Mouse (Mus musculus) heart, embryonic 13.5 days (tissue): ENCODE data around the gene Gm18336. TPM values are rescaled to one million over a fixed set of nuclear protein-coding genes. Genes with fewer than 3 reads are reported as not detected.

ENCODE experiments used
- ATAC-seq: fragments of 200-750 bp; cut with Nextera tagmentation; 2 replicates; pipeline ENCODE4 v1.8.0; 2017; ENCODE audit warnings: moderate TSS enrichment; ENCODE audit not compliant: insufficient number of reproducible peaks, low FRiP score, low TSS enrichment; ENCODE audit errors: extremely low read depth
- H3K27ac ChIP-seq: fragments of 300-500 bp; sonication (generic); replicated peaks from 2 replicates; pipeline ENCODE4 v1.5.1; 2015; ENCODE audit warnings: moderate library complexity, mild to moderate bottlenecking, inconsistent platforms
- H3K27me3 ChIP-seq: fragments of 300-500 bp; sonication (generic); replicated peaks from 2 replicates; pipeline ENCODE4 v1.6.1; 2015; ENCODE audit warnings: mild to moderate bottlenecking, inconsistent platforms
- H3K36me3 ChIP-seq: fragments of 300-500 bp; sonication (generic); 2 replicates; pipeline ENCODE4 v1.6.1; 2015; ENCODE audit warnings: mild to moderate bottlenecking, inconsistent platforms
- H3K4me1 ChIP-seq: fragments of 300-500 bp; sonication (generic); 2 replicates; pipeline ENCODE4 v1.6.1; 2015; ENCODE audit warnings: inconsistent platforms
- H3K4me2 ChIP-seq: fragments of 300-500 bp; sonication (generic); 2 replicates; pipeline ENCODE4 v1.6.1; 2015; ENCODE audit warnings: inconsistent platforms, mild to moderate bottlenecking, moderate library complexity
- H3K4me3 ChIP-seq: fragments of 300-500 bp; sonication (generic); 2 replicates; pipeline ENCODE4 v1.5.1; 2015; ENCODE audit warnings: moderate library complexity, mild to moderate bottlenecking, inconsistent platforms
- H3K9ac ChIP-seq: fragments of 300-500 bp; sonication (generic); 2 replicates; pipeline ENCODE4 v1.6.1; 2015; ENCODE audit warnings: inconsistent platforms, mild to moderate bottlenecking, moderate library complexity
- H3K9me3 ChIP-seq: fragments of 300-500 bp; sonication (generic); 2 replicates; pipeline ENCODE4 v1.6.1; 2016; ENCODE audit warnings: inconsistent platforms
- WGBS: fragments of 180-500 bp; shearing (Covaris S2); methylation state at CpG from one replicate; pipeline ENCODE4 v1.1.7; 2015; ENCODE audit warnings: mixed read lengths; 5-methylcytosine and 5-hydroxymethylcytosine counted together
- polyA plus RNA-seq: library from polyadenylated mRNA; unstranded; fragments of >200 nt; fragmentation: Nextera tagmentation; extraction: Ambion mirVana; gene quantifications from 2 replicates; pipeline ENCODE4 v1.2.1, GENCODE M21; 2015

Gene Gm18336
- polyA plus RNA-seq, 1 experiment from 2014 or later = not detected

DNA sequence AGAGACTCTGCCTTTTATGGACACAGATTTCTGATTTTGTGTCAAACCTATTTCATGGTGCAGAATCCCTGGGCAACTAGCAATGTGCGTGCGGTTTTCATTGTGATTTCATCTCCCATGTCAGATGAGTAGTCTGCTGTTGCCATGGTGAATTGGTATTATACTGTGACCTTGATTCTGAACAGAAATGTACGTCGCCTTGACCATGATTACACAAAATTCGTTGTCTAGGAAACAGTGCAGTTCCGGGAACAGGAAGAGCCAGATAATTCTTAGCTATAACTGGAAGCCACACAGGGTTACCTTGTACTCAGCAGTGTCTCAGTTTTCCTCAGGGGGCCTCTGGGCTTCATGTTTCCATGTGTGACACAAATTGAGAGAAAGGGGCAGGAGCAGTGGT is 14.1 kb downstream of the Gm18336 start:
- no peak overlapping the region for H3K9ac ChIP-seq
- no peak for ATAC-seq
- 65% methylated on average over 6 of the region's 6 CpGs for WGBS
- H3K27ac ChIP-seq = no peak overlapping the region
- H3K4me1 ChIP-seq = no peaks in the 10 kb centered on the region
- peaks cover 11% of the 10 kb centered on the region for H3K27me3 ChIP-seq
- H3K4me2 ChIP-seq = no peak overlapping the region
- H3K36me3 ChIP-seq = no peaks in the 10 kb centered on the region
- H3K9me3 ChIP-seq = no peaks in the 10 kb centered on the region
- H3K4me3 ChIP-seq = no peak overlapping the region

DNA sequence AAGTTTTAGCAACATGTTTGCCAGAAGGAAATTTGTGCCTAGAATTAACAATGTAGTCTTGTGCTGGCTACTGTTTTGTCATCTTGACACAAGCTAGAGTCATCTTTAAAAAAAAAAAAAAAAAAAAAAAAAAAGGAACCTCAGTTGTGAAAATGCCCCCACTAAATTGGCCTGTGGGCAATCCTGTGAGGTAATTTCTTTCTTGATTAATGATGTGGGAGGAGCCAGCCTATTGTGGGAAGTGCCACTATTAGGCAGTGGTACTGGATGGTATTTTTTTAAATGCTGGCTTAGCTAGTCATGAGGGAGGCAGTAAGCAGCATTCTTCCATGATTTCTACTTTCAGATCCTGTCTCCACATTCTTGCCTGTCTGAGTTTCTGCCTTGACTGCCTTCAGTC is 35.2 kb downstream of the Gm18336 start:
- no peak overlapping the region for H3K9ac ChIP-seq
- no peak overlapping the region for H3K27ac ChIP-seq
- H3K36me3 ChIP-seq = peaks cover 16% of the 10 kb centered on the region
- H3K9me3 ChIP-seq = no peaks in the 10 kb centered on the region
- H3K4me3 ChIP-seq = no peak overlapping the region
- H3K4me1 ChIP-seq = no peaks in the 10 kb centered on the region
- H3K4me2 ChIP-seq = no peak overlapping the region
- no peaks in the 10 kb centered on the region for H3K27me3 ChIP-seq
- no peak for ATAC-seq

DNA sequence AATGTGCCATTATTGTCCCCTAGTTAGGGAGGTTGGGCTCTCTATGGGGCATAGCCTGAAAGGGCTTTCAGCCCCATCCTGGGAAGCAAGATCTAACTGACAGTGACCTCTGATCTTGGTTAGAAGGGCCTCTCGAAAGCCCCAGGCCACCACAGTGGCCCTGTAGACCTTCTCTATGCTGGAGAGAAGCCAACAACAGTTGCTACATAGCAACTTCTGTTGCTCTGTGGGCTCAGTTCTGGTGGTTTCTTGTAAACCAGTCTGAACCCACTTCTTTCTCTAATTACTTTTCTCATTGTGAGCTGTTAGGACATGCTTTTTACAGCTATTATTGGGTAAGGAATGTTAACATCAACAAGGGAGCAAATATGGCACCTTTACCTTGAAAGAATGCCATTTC is 41.8 kb downstream of the Gm18336 start:
- Histone ChIP-seq H3K27ac (no peak overlapping the region), H3K36me3 (peaks cover 70% of the 10 kb centered on the region), H3K4me3 (no peak overlapping the region), H3K9ac (no peak overlapping the region), H3K27me3 (no peaks in the 10 kb centered on the region), H3K9me3 (0 out of 2 replicates have a peak, but pooled peaks cover 4% of the 10 kb centered on the region), H3K4me2 (no peak overlapping the region), H3K4me1 (no peaks in the 10 kb centered on the region)
- WGBS = 68% methylated on average over 1 of the region's 1 CpGs
- ATAC-seq = no peak

DNA sequence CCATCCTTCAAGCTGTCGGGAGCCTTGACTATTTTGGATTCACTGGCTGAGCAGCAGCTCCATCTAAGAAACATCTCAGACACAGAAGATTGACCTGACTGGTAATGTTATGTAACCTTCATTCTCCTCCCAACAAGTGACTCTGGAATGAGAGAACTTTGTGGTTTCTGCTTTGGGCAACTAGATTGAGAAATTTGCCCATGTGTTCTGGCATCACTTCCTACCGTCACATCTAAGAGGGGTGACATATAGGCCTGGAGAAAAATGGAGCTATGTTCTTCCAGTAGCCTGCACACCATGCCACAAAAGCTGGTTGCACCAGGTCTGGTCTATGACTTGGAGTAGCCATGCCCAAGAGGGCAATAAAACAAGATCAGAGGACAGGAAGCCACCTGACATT is 42.4 kb downstream of the Gm18336 start:
- peaks cover 76% of the 10 kb centered on the region for H3K36me3 ChIP-seq
- WGBS = 87% methylated on average over 2 of the region's 2 CpGs
- no peak overlapping the region for H3K9ac ChIP-seq
- H3K4me3 ChIP-seq = no peak overlapping the region
- H3K4me1 ChIP-seq = no peaks in the 10 kb centered on the region
- H3K27me3 ChIP-seq = no peaks in the 10 kb centered on the region
- ATAC-seq = no peak
- 0 out of 2 replicates have a peak, but pooled peaks cover 4% of the 10 kb centered on the region for H3K9me3 ChIP-seq
- no peak overlapping the region for H3K27ac ChIP-seq
- H3K4me2 ChIP-seq = no peak overlapping the region

Other genes starting within 250 kb of the Gm18336 start
- not detected in 2 replicates for gene Xlr5b, start 249.9 kb downstream of the Gm18336 start, polyA plus RNA-seq
- gene DXBay18, start 249.3 kb downstream of the Gm18336 start, polyA plus RNA-seq = not detected in 2 replicates
- gene Spin2d, start 221.7 kb downstream of the Gm18336 start, polyA plus RNA-seq = not detected in 2 replicates
- 4.5 and 7.1 TPM in 2 replicates for gene Xlr3b, start 206.5 kb downstream of the Gm18336 start, polyA plus RNA-seq
- 0.52 and 1.0 TPM in 2 replicates for gene Xlr4b, start 184.4 kb downstream of the Gm18336 start, polyA plus RNA-seq
- 8.2 and 8.5 TPM in 2 replicates for gene F8a, start 170.4 kb downstream of the Gm18336 start, polyA plus RNA-seq
- gene Xlr4c, start 155.6 kb downstream of the Gm18336 start, polyA plus RNA-seq = 0.27 TPM in 1 of 2 replicates, not detected in the other
- gene Xlr3c, start 133.3 kb downstream of the Gm18336 start, polyA plus RNA-seq = not detected in 2 replicates
- not detected in 2 replicates for gene Xlr5a, start 105.8 kb downstream of the Gm18336 start, polyA plus RNA-seq
- gene Xlr5c, start 105.8 kb downstream of the Gm18336 start, polyA plus RNA-seq = not detected in 2 replicates
- not detected in 2 replicates for gene Gm45015, start 61.9 kb downstream of the Gm18336 start, polyA plus RNA-seq
- gene Zfp275, start 56.1 kb downstream of the Gm18336 start, polyA plus RNA-seq = 8.0 and 8.7 TPM in 2 replicates
- gene Zfp92, start 12.4 kb upstream of the Gm18336 start, polyA plus RNA-seq = not detected in 2 replicates
- not detected in 2 replicates for gene Trex2, start 36.6 kb upstream of the Gm18336 start, polyA plus RNA-seq
- gene Haus7, start 60.3 kb upstream of the Gm18336 start, polyA plus RNA-seq = 52.1 and 61.7 TPM in 2 replicates
- 76.0 and 87.0 TPM in 2 replicates for gene Bgn, start 84.9 kb upstream of the Gm18336 start, polyA plus RNA-seq
- 0.32 and 0.56 TPM in 2 replicates for gene Atp2b3, start 104.3 kb upstream of the Gm18336 start, polyA plus RNA-seq
- 6.0 and 6.3 TPM in 2 replicates for gene Dusp9, start 240.7 kb upstream of the Gm18336 start, polyA plus RNA-seq